Mouse (Mus musculus): ENCODE data around the gene Ccn6. TPM values are rescaled to one million over a fixed set of nuclear protein-coding genes. Genes with fewer than 3 reads are reported as not detected.

Ccn6 gene
- polyA plus RNA-seq, 1 experiment from 2014 or later: 0.20 TPM

DNA sequence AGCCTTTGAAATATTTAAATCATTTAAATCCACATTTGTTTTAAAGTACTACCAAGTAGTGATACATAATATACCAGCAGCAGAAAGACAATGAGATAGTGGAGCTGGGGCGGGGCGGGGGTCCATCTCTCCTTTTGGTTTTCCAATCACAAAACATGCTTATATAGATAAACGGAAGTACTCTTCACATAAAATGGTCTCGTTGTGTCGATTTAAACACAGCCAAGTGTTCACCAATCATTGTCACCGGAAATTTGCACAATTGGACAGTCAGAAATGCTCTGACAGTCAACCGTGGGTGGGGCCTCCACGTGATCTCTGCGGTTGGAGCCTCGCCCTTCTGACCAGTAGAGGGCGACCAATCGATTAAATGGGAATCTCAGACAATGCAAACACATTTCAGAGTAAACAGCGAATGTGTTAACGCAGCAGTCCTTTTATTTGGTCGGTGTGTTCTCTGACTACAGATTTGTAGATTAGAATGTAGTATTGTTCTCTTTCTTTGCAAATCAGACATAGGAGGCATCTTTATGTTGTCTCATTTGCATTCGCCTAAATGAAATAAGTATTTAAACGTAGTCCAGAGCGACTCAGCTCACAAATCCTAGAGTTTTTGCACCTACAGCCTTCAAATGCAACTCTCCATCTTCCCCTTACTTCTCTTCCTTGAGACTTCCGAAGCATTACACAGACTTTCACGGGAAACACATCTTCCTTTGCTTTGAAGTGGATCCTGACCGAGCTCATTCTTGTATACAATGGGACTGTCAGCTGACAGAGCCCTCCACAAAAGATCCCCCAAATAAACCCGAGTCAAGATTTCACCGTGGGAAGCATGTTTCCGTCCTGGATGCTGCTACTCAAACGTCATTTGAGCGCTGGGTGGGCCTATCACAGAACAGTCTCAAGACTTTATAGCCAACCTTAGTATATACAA lies 8.3 kb upstream of the Ccn6 start:
- Histone ChIP-seq H3K27me3 (ENCODE audit: low read depth, poor library complexity, severe bottlenecking) (peaks cover 19% of the 10 kb centered on the region), H3K4me3 (peak overlapping the region; percentile 57), H3K27ac (replicated peaks) (peak overlapping the region; percentile 87), H3K9me3 (replicated peaks) (no peaks in the 10 kb centered on the region), H3K36me3 (no peaks in the 10 kb centered on the region), H3K4me1 (peaks cover 37% of the 10 kb centered on the region)
- WGBS: 13% methylated on average over 26 of the region's 26 CpGs
- peak; percentile 86 for DNase-seq (ENCODE audit: low spot score)

DNA sequence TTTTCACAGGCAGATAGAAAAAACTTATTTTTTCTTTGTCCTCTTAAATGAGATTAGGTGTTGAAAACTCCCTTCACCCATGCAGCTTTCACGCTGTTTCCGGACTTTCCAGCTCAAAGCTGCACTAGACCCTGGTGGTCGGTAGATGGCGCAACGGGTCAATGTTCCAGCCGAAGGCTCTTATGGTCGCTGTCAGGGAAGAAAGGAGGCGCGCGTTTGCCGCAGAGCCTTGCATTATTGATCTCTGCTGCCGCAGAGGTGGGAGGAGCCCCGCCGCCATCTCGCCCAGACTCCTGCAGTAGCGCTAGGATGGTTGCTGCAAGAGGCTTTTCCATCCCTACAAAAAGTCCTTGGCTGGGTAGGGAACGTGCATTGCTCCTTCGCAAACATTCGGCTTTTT lies 7.5 kb upstream of the Ccn6 start:
- Histone ChIP-seq H3K27ac (replicated peaks) (peak overlapping the region; percentile 87), H3K9me3 (replicated peaks) (no peaks in the 10 kb centered on the region), H3K36me3 (no peaks in the 10 kb centered on the region), H3K4me1 (peaks cover 41% of the 10 kb centered on the region), H3K27me3 (ENCODE audit: low read depth, poor library complexity, severe bottlenecking) (peaks cover 19% of the 10 kb centered on the region), H3K4me3 (peak overlapping the region; percentile 57)
- DNase-seq (ENCODE audit: low spot score): peak; percentile 91
- WGBS: under 1% methylated on average over 19 of the region's 19 CpGs

DNA sequence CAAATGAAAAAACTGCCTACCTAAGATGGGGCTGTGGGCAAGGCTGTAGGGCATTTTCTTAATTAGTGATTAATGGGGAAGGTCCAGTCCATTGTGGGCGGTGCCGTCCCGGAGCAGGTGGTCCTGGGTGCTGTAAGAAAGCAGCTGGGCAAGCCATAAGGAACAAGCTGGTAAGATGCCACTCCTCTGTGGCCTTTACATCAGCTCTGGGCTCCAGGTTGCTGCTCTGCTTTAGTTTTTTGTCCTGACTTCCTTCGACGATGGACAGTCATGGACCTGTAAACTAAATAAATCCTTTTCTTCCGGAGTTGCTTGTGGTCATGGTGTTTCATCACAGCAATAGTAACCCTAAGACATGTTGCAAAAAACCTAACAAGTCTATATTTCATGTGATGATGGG lies 7.1 kb upstream of the Ccn6 start:
- Histone ChIP-seq H3K27me3 (ENCODE audit: low read depth, poor library complexity, severe bottlenecking) (peaks cover 19% of the 10 kb centered on the region), H3K27ac (replicated peaks) (0 out of 2 replicates have a peak overlapping the region, but pooled peaks have one; percentile 0), H3K36me3 (no peaks in the 10 kb centered on the region), H3K4me3 (peak overlapping the region; percentile 57), H3K4me1 (peaks cover 45% of the 10 kb centered on the region), H3K9me3 (replicated peaks) (no peaks in the 10 kb centered on the region)
- 13% methylated on average over 6 of the region's 6 CpGs for WGBS
- no peak for DNase-seq (ENCODE audit: low spot score)

DNA sequence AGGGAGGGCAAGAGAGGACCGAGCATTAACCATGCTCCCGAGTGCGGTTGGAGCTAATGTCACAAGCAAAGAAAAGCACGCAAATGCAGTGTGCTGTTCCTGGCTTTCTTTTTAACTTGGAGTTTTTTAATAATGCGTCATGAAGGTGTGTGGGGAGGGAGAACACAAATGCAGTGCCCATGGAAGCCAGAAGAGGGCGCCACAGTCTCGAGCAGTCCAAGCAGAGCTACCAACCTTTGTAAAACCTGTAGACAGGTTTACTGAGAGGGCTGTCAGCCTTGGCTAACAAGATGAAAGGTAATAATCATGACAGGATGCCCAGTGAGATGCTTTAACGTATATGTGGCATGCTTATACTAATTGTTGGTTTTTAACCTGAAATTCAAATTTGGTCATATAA lies 6.6 kb upstream of the Ccn6 start:
- Histone ChIP-seq H3K4me1 (peaks cover 49% of the 10 kb centered on the region), H3K9me3 (replicated peaks) (no peaks in the 10 kb centered on the region)

DNA sequence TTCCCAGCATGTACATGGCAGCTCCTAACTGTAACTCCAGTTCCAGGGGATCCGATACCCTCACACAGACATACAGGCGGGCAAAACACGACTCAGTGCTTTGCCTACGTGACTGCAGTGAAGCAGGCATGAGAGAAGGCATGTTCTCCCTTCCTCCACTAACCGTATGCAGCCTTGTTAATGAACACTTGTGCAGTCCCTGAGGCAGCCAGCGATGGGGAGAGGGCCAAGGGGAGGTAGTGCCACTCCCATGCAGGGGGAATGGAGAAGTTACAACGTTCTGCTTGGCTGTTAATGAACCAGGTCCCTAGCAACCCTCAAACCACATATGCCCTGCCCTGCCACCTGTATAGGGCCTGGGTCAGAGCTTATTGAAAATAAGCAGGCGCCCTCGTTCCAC lies 6.0 kb upstream of the Ccn6 start:
- 55% methylated on average over 9 of the region's 9 CpGs for WGBS
- Histone ChIP-seq H3K27ac (replicated peaks) (no peak overlapping the region), H3K4me3 (no peak overlapping the region), H3K27me3 (ENCODE audit: low read depth, poor library complexity, severe bottlenecking) (peaks cover 19% of the 10 kb centered on the region), H3K36me3 (no peaks in the 10 kb centered on the region), H3K4me1 (peaks cover 44% of the 10 kb centered on the region), H3K9me3 (replicated peaks) (no peaks in the 10 kb centered on the region)
- no peak for DNase-seq (ENCODE audit: low spot score)

More for the DNA sequence above, 6.6 kb upstream of the Ccn6 start:
- peaks cover 19% of the 10 kb centered on the region for H3K27me3 ChIP-seq (ENCODE audit: low read depth, poor library complexity, severe bottlenecking)
- 14% methylated on average over 8 of the region's 8 CpGs for WGBS
- no peaks in the 10 kb centered on the region for H3K36me3 ChIP-seq
- H3K27ac ChIP-seq (replicated peaks): no peak overlapping the region
- DNase-seq (ENCODE audit: low spot score): peak; percentile 66
- no peak overlapping the region for H3K4me3 ChIP-seq

DNA sequence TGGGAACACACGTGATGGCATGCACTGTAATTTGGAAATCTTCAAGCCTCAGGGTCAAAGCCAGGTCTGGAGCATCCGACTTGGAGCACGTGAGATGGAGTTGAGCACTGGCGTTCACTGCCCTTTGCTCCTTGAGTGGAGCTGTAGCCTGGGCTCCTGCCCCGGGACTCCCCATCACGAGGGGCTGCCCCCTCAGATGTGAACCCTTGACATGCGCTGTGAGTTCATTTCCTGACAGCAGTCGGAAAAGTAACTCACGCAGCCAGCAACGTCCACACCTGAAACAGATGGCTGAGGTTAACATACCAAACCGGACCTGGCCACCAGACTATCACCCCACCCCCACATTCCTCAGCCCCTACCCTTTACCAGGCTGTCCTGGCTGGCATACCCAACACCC lies 4.0 kb upstream of the Ccn6 start:
- no peaks in the 10 kb centered on the region for H3K9me3 ChIP-seq (replicated peaks)
- H3K27me3 ChIP-seq (ENCODE audit: low read depth, poor library complexity, severe bottlenecking): peaks cover 19% of the 10 kb centered on the region
- H3K4me3 ChIP-seq: no peak overlapping the region
- no peaks in the 10 kb centered on the region for H3K36me3 ChIP-seq
- no peak overlapping the region for H3K27ac ChIP-seq (replicated peaks)
- peaks cover 37% of the 10 kb centered on the region for H3K4me1 ChIP-seq
- WGBS: 85% methylated on average over 11 of the region's 11 CpGs
- DNase-seq (ENCODE audit: low spot score): no peak

DNA sequence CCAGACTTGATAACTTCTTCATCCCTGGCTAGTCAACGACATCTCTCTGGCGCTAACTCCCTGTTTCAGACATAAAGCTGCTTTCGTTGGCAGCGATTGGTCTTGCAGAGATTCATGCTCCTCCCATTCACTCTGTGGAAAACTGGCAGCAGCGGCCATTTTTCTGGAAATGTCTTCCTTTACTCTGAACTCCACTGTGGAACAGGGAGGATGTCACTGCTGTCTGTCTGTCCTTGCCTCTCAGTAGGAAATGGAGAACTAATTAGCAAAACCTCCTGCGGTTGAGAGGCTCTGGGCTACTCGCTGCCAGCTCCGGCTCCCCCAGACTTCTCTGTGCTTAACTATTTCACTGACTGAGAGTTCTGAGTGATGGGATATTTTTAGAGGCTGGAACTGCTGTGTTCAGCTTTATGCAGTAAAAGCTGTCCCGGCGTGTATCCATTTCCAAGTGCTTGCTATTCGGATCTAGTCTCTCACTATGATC lies 2.1 kb upstream of the Ccn6 start:
- WGBS: 36% methylated on average over 11 of the region's 11 CpGs
- H3K4me3 ChIP-seq: peak overlapping the region; percentile 26; the same call in 1 of the 2 replicates

DNA sequence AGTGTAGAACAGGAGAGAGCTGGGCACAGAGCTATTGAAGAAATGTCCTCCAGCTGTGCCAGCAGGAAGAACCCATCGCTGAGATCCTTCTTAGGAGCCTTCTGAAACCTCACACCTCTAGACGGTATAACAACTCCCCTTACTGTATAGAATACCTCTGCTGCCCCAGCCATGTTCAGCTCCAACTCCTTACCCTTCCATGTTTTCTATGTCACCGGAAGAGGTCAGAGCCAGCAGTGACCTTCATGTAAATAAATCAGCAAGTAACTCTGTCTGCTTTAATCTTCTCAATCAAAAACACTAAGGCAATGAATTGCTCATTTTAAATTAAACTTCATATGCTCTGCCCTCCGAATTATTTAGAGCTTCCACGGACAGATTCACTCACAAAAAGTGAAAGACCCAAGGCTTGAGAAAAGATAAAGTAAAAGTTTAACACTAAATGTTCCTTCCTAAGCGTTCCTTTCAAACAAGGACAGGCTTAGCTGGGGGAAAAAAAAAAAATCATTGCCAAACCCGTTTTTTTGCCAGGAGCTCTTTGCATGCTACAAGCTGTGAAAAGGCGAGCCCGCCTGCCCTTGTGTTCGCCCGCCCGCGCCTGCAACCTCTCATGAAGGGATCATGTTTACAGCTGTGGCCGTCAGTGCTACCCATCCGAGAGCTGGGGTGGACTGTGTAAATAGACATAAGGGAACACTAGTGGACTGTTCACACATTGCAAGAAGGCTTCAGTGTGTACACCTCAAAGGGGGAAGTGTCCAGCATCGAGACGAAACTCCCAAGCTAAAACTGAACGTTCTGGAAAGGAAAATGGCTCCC lies 719 bp downstream of the Ccn6 start:
- 60% methylated on average over 18 of the region's 18 CpGs for WGBS
- Histone ChIP-seq H3K9me3 (replicated peaks) (no peaks in the 10 kb centered on the region), H3K4me3 (no peak overlapping the region), H3K27me3 (ENCODE audit: low read depth, poor library complexity, severe bottlenecking) (no peaks in the 10 kb centered on the region), H3K4me1 (peaks cover 19% of the 10 kb centered on the region), H3K36me3 (no peaks in the 10 kb centered on the region), H3K27ac (replicated peaks) (no peak overlapping the region)
- no peak for DNase-seq (ENCODE audit: low spot score)

More for the DNA sequence above, 2.1 kb upstream of the Ccn6 start:
- Histone ChIP-seq H3K36me3 (no peaks in the 10 kb centered on the region), H3K9me3 (replicated peaks) (no peaks in the 10 kb centered on the region), H3K27me3 (ENCODE audit: low read depth, poor library complexity, severe bottlenecking) (peaks cover 19% of the 10 kb centered on the region), H3K27ac (replicated peaks) (peak overlapping the region; percentile 4; the same call in 1 of the 2 replicates), H3K4me1 (peaks cover 26% of the 10 kb centered on the region)
- peak; percentile 32 for DNase-seq (ENCODE audit: low spot score)

DNA sequence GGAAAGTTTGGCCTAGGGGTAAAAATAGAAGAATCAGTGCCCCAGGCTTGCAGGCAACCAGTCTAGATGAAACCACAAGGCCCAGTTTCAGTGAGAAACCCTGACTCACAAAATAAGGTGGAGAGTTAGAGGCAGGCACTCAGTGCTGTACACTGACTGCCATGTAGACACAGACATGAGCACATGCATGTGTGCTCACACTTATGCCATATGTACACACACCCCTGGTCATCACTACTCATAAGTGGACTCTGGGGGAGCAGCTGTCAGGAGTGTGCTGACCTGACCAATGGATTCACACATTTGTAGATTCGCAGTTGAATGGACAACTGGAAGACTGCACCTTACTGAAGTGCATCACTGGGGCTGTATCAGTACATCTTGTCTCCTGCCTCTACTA lies 2.2 kb downstream of the Ccn6 start:
- H3K4me1 ChIP-seq: peaks cover 17% of the 10 kb centered on the region
- DNase-seq (ENCODE audit: low spot score): no peak
- no peak overlapping the region for H3K4me3 ChIP-seq
- 88% methylated on average over 1 of the region's 1 CpGs for WGBS
- no peaks in the 10 kb centered on the region for H3K36me3 ChIP-seq
- no peaks in the 10 kb centered on the region for H3K9me3 ChIP-seq (replicated peaks)
- no peak overlapping the region for H3K27ac ChIP-seq (replicated peaks)
- no peaks in the 10 kb centered on the region for H3K27me3 ChIP-seq (ENCODE audit: low read depth, poor library complexity, severe bottlenecking)

DNA sequence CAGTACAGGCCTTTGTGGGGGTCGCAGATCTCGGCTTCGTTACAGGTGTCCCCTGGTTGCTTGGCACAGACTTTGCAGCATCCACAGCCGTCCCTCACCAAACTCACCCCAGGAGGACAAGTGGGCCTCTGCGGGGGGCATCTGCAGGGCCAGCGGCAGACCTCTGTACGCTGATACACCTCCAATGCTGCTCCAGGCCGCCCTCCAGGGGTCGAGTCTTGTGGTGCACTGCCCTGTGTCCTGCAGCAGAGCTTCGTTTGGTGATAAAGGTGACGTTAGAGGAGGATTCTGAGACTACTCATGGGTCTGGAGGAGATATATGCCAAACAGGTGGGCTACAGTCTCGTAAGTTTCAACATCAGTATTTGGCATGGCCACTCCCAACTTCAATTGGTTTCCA lies 5.3 kb downstream of the Ccn6 start:
- no peak for DNase-seq (ENCODE audit: low spot score)
- Histone ChIP-seq H3K36me3 (peaks cover 7% of the 10 kb centered on the region; the same call in 1 of the 2 replicates), H3K27ac (replicated peaks) (no peak overlapping the region), H3K27me3 (ENCODE audit: low read depth, poor library complexity, severe bottlenecking) (no peaks in the 10 kb centered on the region), H3K9me3 (replicated peaks) (no peaks in the 10 kb centered on the region), H3K4me1 (peaks cover 6% of the 10 kb centered on the region; the same call in 1 of the 2 replicates), H3K4me3 (no peak overlapping the region)
- 54% methylated on average over 12 of the region's 12 CpGs for WGBS

DNA sequence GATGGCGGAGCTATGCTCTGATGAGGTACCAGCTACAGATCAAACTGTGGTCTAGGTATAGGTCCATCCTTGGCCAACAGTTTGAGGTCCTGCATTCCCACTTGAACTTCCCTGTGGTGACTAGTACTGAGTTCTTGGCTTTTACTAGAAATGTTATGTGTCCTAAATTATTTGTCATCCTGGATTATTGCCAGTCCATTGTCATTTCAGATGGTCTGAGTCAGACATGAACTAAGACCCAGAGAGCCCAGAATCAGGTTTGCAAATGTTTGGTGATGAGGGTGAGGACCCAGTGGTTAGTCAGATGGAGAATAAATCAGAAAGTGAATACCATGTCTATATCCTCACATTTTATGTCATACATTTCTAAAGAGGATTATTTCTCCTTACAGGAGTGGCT lies 6.3 kb downstream of the Ccn6 start:
- no peak for DNase-seq (ENCODE audit: low spot score)
- H3K4me3 ChIP-seq: no peak overlapping the region
- H3K36me3 ChIP-seq: peaks cover 7% of the 10 kb centered on the region; the same call in 1 of the 2 replicates
- no peak overlapping the region for H3K27ac ChIP-seq (replicated peaks)
- no peaks in the 10 kb centered on the region for H3K9me3 ChIP-seq (replicated peaks)
- no peaks in the 10 kb centered on the region for H3K4me1 ChIP-seq
- no peaks in the 10 kb centered on the region for H3K27me3 ChIP-seq (ENCODE audit: low read depth, poor library complexity, severe bottlenecking)
- 93% methylated on average over 1 of the region's 1 CpGs for WGBS

DNA sequence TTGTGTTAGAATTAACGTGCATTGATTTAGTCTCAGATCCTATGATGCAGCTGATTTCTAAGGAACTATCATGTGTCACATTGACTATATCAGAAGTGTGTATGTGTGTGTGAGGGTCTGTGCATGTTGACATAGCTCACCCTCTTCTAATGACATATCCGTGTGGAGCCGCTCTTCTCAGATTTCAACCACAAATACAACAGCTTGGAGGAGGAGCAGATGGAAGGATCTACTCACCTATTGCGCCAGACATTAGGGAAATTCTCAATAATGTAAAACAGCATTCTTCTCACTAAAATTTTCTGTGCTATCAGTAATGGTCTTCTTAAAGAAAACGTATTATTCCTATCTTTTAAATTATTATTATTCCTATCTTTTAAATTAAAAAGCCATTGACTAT lies 6.9 kb downstream of the Ccn6 start:
- Histone ChIP-seq H3K4me1 (no peaks in the 10 kb centered on the region), H3K36me3 (peaks cover 9% of the 10 kb centered on the region; the same call in 1 of the 2 replicates), H3K27me3 (ENCODE audit: low read depth, poor library complexity, severe bottlenecking) (no peaks in the 10 kb centered on the region), H3K9me3 (replicated peaks) (no peaks in the 10 kb centered on the region), H3K27ac (replicated peaks) (no peak overlapping the region), H3K4me3 (no peak overlapping the region)
- 93% methylated on average over 5 of the region's 5 CpGs for WGBS
- no peak for DNase-seq (ENCODE audit: low spot score)
